Mouse (Mus musculus) heart, embryonic 10.5 days (tissue): ENCODE results near the gene Olfml1. TPM values are rescaled to one million over a fixed set of nuclear protein-coding genes. Genes with fewer than 3 reads are reported as not detected.

Experiments
- DNase-seq: peaks from one replicate; pipeline ENCODE4 v3.0.0-alpha.2; 2017; ENCODE audit warnings: low spot score
- H3K27ac ChIP-seq: fragments of 300-500 bp; sonication (generic); 2 replicates; pipeline ENCODE4 v1.5.1; 2016; ENCODE audit warnings: mild to moderate bottlenecking
- H3K27me3 ChIP-seq: fragments of 300-500 bp; sonication (generic); 2 replicates; pipeline ENCODE4 v1.6.1; 2016; ENCODE audit warnings: mild to moderate bottlenecking; ENCODE audit not compliant: poor library complexity, insufficient read depth, severe bottlenecking
- H3K36me3 ChIP-seq: fragments of 300-500 bp; sonication (generic); 2 replicates; pipeline ENCODE4 v1.6.1; 2016; ENCODE audit warnings: mild to moderate bottlenecking, moderate library complexity
- H3K4me1 ChIP-seq: fragments of 300-500 bp; sonication (generic); 2 replicates; pipeline ENCODE4 v1.6.1; 2016; ENCODE audit warnings: mild to moderate bottlenecking
- H3K4me3 ChIP-seq: fragments of 300-500 bp; sonication (generic); 2 replicates; pipeline ENCODE4 v1.5.1; 2016; ENCODE audit warnings: mild to moderate bottlenecking, moderate library complexity
- H3K9me3 ChIP-seq: fragments of 300-500 bp; sonication (generic); 2 replicates; pipeline ENCODE4 v1.6.1; 2016; ENCODE audit warnings: mild to moderate bottlenecking, moderate library complexity
- WGBS: fragments of 180-500 bp; shearing (Covaris S2); methylation state at CpG from one replicate; pipeline ENCODE4 v1.1.7; 2016; 5-methylcytosine and 5-hydroxymethylcytosine counted together
- polyA plus RNA-seq: library from polyadenylated mRNA; unstranded; fragments of >200 nt; fragmentation: Nextera tagmentation; extraction: Ambion mirVana; gene quantifications from 2 replicates; pipeline ENCODE4 v1.2.1, GENCODE M21; 2016

The Olfml1 gene
- polyA plus RNA-seq, 1 experiment from 2014 or later = 8.0 TPM

- no peak overlapping the region for H3K4me3 ChIP-seq
- WGBS = 65% methylated on average over 3 of the region's 3 CpGs
- no peaks in the 10 kb centered on the region for H3K27me3 ChIP-seq
- DNase-seq = no peak
- H3K36me3 ChIP-seq = no peaks in the 10 kb centered on the region
- H3K9me3 ChIP-seq = no peaks in the 10 kb centered on the region
- H3K4me1 ChIP-seq = peaks cover 23% of the 10 kb centered on the region
- no peak overlapping the region for H3K27ac ChIP-seq
Observed at GRCm38 (mm10) chr7:107597956-107598355, 30.7 kb downstream of the Olfml1 start.

DNA sequence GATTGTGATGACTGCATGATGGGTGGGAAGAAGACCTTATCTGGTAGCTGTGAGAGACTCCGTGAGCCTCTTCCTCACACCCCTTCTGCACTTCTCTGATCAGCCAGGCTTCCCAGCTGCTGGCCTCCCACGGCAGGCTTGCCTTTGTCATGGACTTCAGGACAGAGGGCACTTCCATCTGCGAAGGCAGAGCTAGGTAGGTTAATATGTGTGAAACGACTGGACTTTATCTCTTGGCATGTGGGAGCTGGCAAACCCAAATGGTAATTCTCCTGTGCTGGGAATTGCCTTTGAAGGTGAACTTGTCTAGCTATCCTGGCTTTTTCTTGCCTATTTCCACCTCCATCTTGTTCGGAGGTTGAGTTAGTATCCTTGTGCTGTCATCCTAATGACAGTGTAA lies 33.4 kb downstream of the Olfml1 start:
- 50% methylated on average over 5 of the region's 5 CpGs for WGBS
- H3K36me3 ChIP-seq = no peaks in the 10 kb centered on the region
- no peaks in the 10 kb centered on the region for H3K27me3 ChIP-seq
- no peak overlapping the region for H3K4me3 ChIP-seq
- H3K27ac ChIP-seq = no peak overlapping the region
- H3K4me1 ChIP-seq = peaks cover 11% of the 10 kb centered on the region
- no peaks in the 10 kb centered on the region for H3K9me3 ChIP-seq
- DNase-seq = no peak

- 85% methylated on average over 4 of the region's 4 CpGs for WGBS
- Histone ChIP-seq H3K9me3 (no peaks in the 10 kb centered on the region), H3K4me1 (peaks cover 4% of the 10 kb centered on the region; the same call in 1 of the 2 replicates), H3K27me3 (no peaks in the 10 kb centered on the region), H3K4me3 (no peak overlapping the region), H3K36me3 (no peaks in the 10 kb centered on the region), H3K27ac (no peak overlapping the region)
- DNase-seq = no peak
Observed at GRCm38 (mm10) chr7:107602505-107602904, 35.3 kb downstream of the Olfml1 start.

DNA sequence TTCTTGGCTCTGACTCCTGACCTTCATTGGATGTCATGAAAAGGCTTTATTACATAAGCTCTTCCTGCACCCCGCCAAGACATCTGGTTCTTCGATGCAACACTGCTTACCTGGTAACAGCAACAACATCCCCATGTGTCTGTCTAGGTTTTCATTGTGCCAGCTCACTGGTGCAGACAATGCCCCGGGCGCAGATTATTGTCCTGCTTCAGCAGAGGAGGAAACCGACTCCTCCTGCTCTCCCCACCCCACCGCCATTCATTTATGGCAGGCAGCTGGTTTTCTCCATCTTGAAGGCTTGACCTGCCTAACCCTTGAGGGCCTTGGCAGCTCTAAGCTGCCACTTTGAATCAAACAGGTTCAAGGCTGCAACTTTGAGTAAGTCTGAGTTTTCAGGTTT lies 35.7 kb downstream of the Olfml1 start:
- Histone ChIP-seq H3K36me3 (no peaks in the 10 kb centered on the region), H3K4me3 (no peak overlapping the region), H3K9me3 (no peaks in the 10 kb centered on the region), H3K27me3 (no peaks in the 10 kb centered on the region), H3K4me1 (0 out of 2 replicates have a peak, but pooled peaks cover under 1% of the 10 kb centered on the region), H3K27ac (no peak overlapping the region)
- WGBS = 84% methylated on average over 6 of the region's 6 CpGs
- DNase-seq = no peak

DNA sequence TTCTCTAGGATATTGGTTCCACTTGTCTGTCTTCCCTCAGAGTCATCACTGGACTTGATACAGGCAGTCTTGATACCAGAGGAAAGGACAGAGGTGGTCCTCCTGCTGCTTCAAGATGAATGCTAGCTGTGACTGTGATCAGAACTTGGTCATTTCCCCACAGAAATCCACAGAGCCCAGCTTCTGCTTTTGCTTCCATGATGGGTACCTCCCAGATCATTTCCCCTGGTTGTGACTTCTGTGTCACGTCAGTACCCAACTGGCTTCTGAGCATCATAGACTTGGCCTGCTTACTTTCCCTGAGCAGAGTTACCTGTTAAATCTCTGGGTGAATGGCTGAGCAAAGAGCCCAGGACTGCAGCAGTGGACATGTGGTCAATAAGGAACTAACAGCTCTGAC lies 40.5 kb downstream of the Olfml1 start:
- no peak overlapping the region for H3K27ac ChIP-seq
- H3K36me3 ChIP-seq = no peaks in the 10 kb centered on the region
- DNase-seq = no peak
- H3K4me3 ChIP-seq = no peak overlapping the region
- H3K27me3 ChIP-seq = no peaks in the 10 kb centered on the region
- no peaks in the 10 kb centered on the region for H3K9me3 ChIP-seq
- H3K4me1 ChIP-seq = no peaks in the 10 kb centered on the region
- WGBS = 90% methylated on average over 1 of the region's 1 CpGs

GRCm38 (mm10) chr7:107609622-107610255 lies 42.5 kb downstream of the Olfml1 start:
- Histone ChIP-seq H3K4me1 (no peaks in the 10 kb centered on the region), H3K27ac (no peak overlapping the region), H3K27me3 (no peaks in the 10 kb centered on the region), H3K9me3 (no peaks in the 10 kb centered on the region), H3K36me3 (no peaks in the 10 kb centered on the region), H3K4me3 (no peak overlapping the region)
- 85% methylated on average over 2 of the region's 2 CpGs for WGBS
- DNase-seq = no peak

DNA sequence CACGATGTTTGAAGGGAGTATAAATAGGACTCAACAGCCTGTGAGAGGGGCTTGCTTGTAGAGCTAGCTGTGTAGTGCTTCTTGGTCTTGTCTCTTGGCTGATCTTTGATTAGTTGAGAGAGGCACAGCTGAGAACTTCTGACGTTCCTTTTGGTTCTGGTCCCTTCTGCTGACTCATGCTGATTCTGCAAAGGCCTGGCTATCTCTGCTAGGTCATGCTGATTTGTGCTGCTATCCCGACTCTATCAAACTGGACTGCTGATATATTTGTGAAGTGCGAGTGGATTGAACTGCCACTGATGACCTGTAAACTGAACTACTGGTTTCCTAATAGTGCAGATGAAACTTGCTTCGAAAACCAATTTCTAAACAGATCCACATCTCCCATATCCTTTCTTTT lies 43.6 kb downstream of the Olfml1 start:
- H3K4me3 ChIP-seq = no peak overlapping the region
- H3K36me3 ChIP-seq = no peaks in the 10 kb centered on the region
- no peak overlapping the region for H3K27ac ChIP-seq
- no peaks in the 10 kb centered on the region for H3K9me3 ChIP-seq
- DNase-seq = no peak
- no peaks in the 10 kb centered on the region for H3K4me1 ChIP-seq
- no peaks in the 10 kb centered on the region for H3K27me3 ChIP-seq
- WGBS = 74% methylated on average over 5 of the region's 5 CpGs

- no peaks in the 10 kb centered on the region for H3K36me3 ChIP-seq
- no peak overlapping the region for H3K27ac ChIP-seq
- H3K4me1 ChIP-seq = 0 out of 2 replicates have a peak, but pooled peaks cover 14% of the 10 kb centered on the region
- no peak overlapping the region for H3K4me3 ChIP-seq
- 31% methylated on average over 10 of the region's 11 CpGs for WGBS
- no peaks in the 10 kb centered on the region for H3K27me3 ChIP-seq
- H3K9me3 ChIP-seq = no peaks in the 10 kb centered on the region
- DNase-seq = no peak
Observed at GRCm38 (mm10) chr7:107618028-107618992, 51.1 kb downstream of the Olfml1 start.

DNA sequence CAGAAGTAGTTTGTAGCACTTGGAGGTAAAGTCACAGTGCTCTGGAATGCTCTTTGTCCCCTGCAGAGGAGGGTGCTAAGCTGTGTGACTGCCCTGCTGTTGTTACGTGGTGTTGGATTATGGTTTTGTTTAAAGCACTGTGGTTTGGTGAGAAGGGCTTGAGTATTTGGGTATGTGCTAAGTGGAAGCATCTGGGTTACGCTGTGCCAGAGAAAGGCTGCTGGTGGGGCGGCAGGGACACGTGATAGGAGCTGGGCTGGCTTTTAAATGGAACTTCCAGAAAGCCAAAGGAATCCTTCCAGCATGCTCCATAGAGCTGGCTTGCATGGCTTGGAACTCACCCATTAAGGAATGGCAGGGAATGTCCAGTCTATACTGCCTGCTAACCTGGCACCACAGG lies 52.0 kb downstream of the Olfml1 start:
- no peak overlapping the region for H3K27ac ChIP-seq
- H3K4me1 ChIP-seq = 0 out of 2 replicates have a peak, but pooled peaks cover 15% of the 10 kb centered on the region
- DNase-seq = no peak
- H3K9me3 ChIP-seq = no peaks in the 10 kb centered on the region
- 62% methylated on average over 4 of the region's 4 CpGs for WGBS
- no peaks in the 10 kb centered on the region for H3K36me3 ChIP-seq
- no peak overlapping the region for H3K4me3 ChIP-seq
- H3K27me3 ChIP-seq = no peaks in the 10 kb centered on the region

- no peak for DNase-seq
- no peaks in the 10 kb centered on the region for H3K36me3 ChIP-seq
- peaks cover 21% of the 10 kb centered on the region; the same call in 1 of the 2 replicates for H3K4me1 ChIP-seq
- H3K27me3 ChIP-seq = no peaks in the 10 kb centered on the region
- H3K27ac ChIP-seq = no peak overlapping the region
- WGBS = 84% methylated on average over 3 of the region's 3 CpGs
- no peaks in the 10 kb centered on the region for H3K9me3 ChIP-seq
- H3K4me3 ChIP-seq = no peak overlapping the region
Observed at GRCm38 (mm10) chr7:107620137-107620536, 52.9 kb downstream of the Olfml1 start.

GRCm38 (mm10) chr7:107624432-107624831 lies 57.2 kb downstream of the Olfml1 start:
- 44% methylated on average over 3 of the region's 3 CpGs for WGBS
- H3K9me3 ChIP-seq = no peaks in the 10 kb centered on the region
- no peak overlapping the region for H3K4me3 ChIP-seq
- H3K27me3 ChIP-seq = no peaks in the 10 kb centered on the region
- DNase-seq = no peak
- no peaks in the 10 kb centered on the region for H3K36me3 ChIP-seq
- H3K27ac ChIP-seq = no peak overlapping the region
- peaks cover 7% of the 10 kb centered on the region; the same call in 1 of the 2 replicates for H3K4me1 ChIP-seq

DNA sequence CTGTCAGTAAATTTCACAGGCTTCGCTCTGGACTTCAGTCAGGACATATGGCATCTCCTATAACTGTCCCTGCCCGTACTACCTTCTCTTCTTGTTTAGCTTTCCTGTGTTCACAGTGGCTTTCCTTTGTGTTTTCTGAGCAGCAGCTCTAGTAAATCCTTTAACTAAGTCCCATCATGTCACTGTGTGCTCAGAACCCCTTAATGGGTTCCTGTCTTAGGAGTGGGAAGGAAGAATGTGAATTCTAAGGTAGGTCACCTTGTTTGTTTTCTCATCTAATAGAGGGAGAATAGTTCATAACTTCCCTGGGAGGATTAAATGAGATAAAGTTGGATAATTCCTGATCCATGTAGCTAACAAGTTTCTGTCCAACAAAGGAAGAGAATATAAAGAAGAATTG lies 57.8 kb downstream of the Olfml1 start, which contains the start of gene 5330417H12Rik:
TSS of gene 5330417H12Rik (minus strand) at position 101 of the 400 bp plus-strand sequence.
- Histone ChIP-seq H3K9me3 (no peaks in the 10 kb centered on the region), H3K4me1 (peaks cover 7% of the 10 kb centered on the region; the same call in 1 of the 2 replicates), H3K27ac (no peak within 1 kb of the TSS), H3K27me3 (no peaks in the 10 kb centered on the region), H3K4me3 (no peak within 1 kb of the TSS), H3K36me3 (no peaks in the 10 kb centered on the region)
- DNase-seq = no peak
- WGBS = 70% methylated on average over 2 of the region's 2 CpGs

- Histone ChIP-seq H3K4me3 (no peak overlapping the region), H3K4me1 (peaks cover 7% of the 10 kb centered on the region; the same call in 1 of the 2 replicates), H3K27ac (no peak overlapping the region), H3K27me3 (no peaks in the 10 kb centered on the region), H3K9me3 (no peaks in the 10 kb centered on the region), H3K36me3 (no peaks in the 10 kb centered on the region)
- DNase-seq = no peak
- WGBS = 86% methylated on average over 6 of the region's 6 CpGs
Observed at GRCm38 (mm10) chr7:107625781-107626180, 58.5 kb downstream of the Olfml1 start.
